In the genomic region with DNA sequence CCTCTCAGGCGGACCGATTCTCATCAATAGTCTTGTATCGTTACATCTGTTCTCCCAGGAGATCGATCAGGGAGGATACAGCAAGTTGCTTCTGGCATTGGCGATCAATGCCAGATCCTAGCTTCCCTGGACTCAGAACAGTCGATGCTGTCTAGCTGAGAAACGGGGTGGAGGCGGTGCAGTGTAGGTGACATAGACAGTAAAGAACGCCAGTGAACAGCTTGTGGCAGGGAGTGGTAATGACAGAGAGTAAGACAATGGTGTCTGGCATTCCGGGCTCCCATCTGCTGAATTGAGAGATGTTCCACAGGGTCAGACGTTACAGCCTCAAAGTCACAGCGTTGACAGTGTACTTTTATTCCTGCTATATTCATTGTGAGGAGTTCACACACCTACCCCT, we compare ENCODE assay signal across 12 mouse cellular contexts.
DNase-seq lines count a peak whose midpoint lies in the region; ATAC-seq and TF ChIP-seq lines count a peak whose summit lies in the region.
"Had no signal": no experiment of that assay in that cellular context is flagged by ENCODE, and none has a peak within 500 bp of the region (broad histone marks: within the 10 kb centered on the region; RNA-seq: fewer than 3 reads in every experiment).

No protein-coding gene starts in this region.

- no peak overlapping the region for H3K9ac ChIP-seq in hindbrain, postnatal 0 days (replicated peaks; ENCODE audit: low read length)
- H3K9ac ChIP-seq: embryonic facial prominence, embryonic 12.5 days had no signal

- DNase-seq in embryo, embryonic 10 days (ENCODE audit: low spot score) = peak; percentile 31
- DNase-seq in embryo, embryonic 9.5 days (ENCODE audit: extremely low spot score) = no peak
- peak; percentile 77 to 81 for DNase-seq in cerebellum, postnatal 14 days
- peak; percentile 75 for DNase-seq in hindbrain, postnatal 0 days (ENCODE audit: low spot score)
- DNase-seq in retina, embryonic 14.5 days (ENCODE audit: low spot score) = peak; percentile 37
- no peak for DNase-seq in spleen, postnatal 36 days (ENCODE audit: low spot score in 2 of 2)
- DNase-seq in thymus, postnatal 25 days = no peak
- DNase-seq in spleen, postnatal 10 days (ENCODE audit: low spot score in 2 of 2) = no peak
- DNase-seq: lung, postnatal 36 days; thymus, postnatal 4 days had no signal

- H3K4me3 ChIP-seq in hindbrain, postnatal 0 days (ENCODE audit: low read length) = no peak overlapping the region
- H3K4me3 ChIP-seq: embryonic facial prominence, embryonic 12.5 days had no signal

- 0 out of 2 replicates have a peak, but pooled peaks cover 4% of the 10 kb centered on the region for H3K4me1 ChIP-seq in hindbrain, postnatal 0 days (ENCODE audit: insufficient read depth, low read length)
- H3K4me1 ChIP-seq: embryonic facial prominence, embryonic 12.5 days had no signal

- no peaks in the 10 kb centered on the region for H3K9me3 ChIP-seq in hindbrain, postnatal 0 days (ENCODE audit: low read length)
- H3K9me3 ChIP-seq: embryonic facial prominence, embryonic 12.5 days had no signal

- TF ChIP-seq CTCF in hindbrain, postnatal 0 days (IDR thresholded peaks at IDR 0.05; ENCODE audit: low read depth) = peak; percentile 72

- H3K27ac ChIP-seq in hindbrain, postnatal 0 days = no peak overlapping the region
- H3K27ac ChIP-seq: embryonic facial prominence, embryonic 12.5 days had no signal

- peak; percentile 90 for ATAC-seq in hindbrain, postnatal 0 days

- WGBS in hindbrain, postnatal 0 days = 60% methylated on average over 12 of the region's 12 CpGs

- no peaks in the 10 kb centered on the region for H3K36me3 ChIP-seq in hindbrain, postnatal 0 days (ENCODE audit: insufficient read depth, low read length)
- H3K36me3 ChIP-seq: embryonic facial prominence, embryonic 12.5 days had no signal

- H3K4me2 ChIP-seq in hindbrain, postnatal 0 days (ENCODE audit: low read depth, low read length) = no peak overlapping the region
- H3K4me2 ChIP-seq: embryonic facial prominence, embryonic 12.5 days; heart, embryonic 11.5 days had no signal

- H3K27me3 ChIP-seq in hindbrain, postnatal 0 days (ENCODE audit: insufficient read depth, low read length) = no peaks in the 10 kb centered on the region
- H3K27me3 ChIP-seq: embryonic facial prominence, embryonic 12.5 days had no signal

Comparison
In these comparisons a context has a peak if more than half of its experiments do, and no peak if none do; other contexts are left out.
1. DNase-seq: peak in embryo, embryonic 10 days (single experiment), cerebellum, postnatal 14 days (2 of 2), hindbrain, postnatal 0 days (single experiment) and retina, embryonic 14.5 days (single experiment); none in embryo, embryonic 9.5 days (single experiment), spleen, postnatal 36 days (0 of 2), thymus, postnatal 25 days (single experiment) and spleen, postnatal 10 days (0 of 2).